Mouse (Mus musculus): ENCODE data around the gene Cacna2d4.

- TF ChIP-seq GATA1 (IDR thresholded peaks at IDR 0.05; ENCODE audit: low read length) (no peak), TAL1 (IDR thresholded peaks at IDR 0.05; ENCODE audit: low read length) (no peak)
Measured at GRCm38 (mm10) chr6:119347813-119348212, 111.5 kb downstream of the Cacna2d4 start.
